Mouse (Mus musculus) kidney, embryonic 16.5 days (tissue): Measurements from ENCODE around the gene Fam20c. TPM values are rescaled to one million over a fixed set of nuclear protein-coding genes. Genes with fewer than 3 reads are reported as not detected.

ENCODE experiments used
- ATAC-seq: fragments of 200-750 bp; cut with Nextera tagmentation; 2 replicates; pipeline ENCODE4 v1.8.0; 2017; ENCODE audit warnings: moderate TSS enrichment; ENCODE audit not compliant: low FRiP score, low TSS enrichment
- H3K27ac ChIP-seq: fragments of 300-500 bp; sonication (generic); 2 replicates; pipeline ENCODE4 v1.5.1; 2014; ENCODE audit warnings: low read length
- H3K27me3 ChIP-seq: fragments of 300-500 bp; sonication (generic); 2 replicates; pipeline ENCODE4 v1.6.1; 2014; ENCODE audit warnings: low read length, control low read depth, mixed read lengths; ENCODE audit not compliant: insufficient read depth
- H3K36me3 ChIP-seq: fragments of 300-500 bp; sonication (generic); 2 replicates; pipeline ENCODE4 v1.6.1; 2014; ENCODE audit warnings: low read length, control low read depth, mixed read lengths; ENCODE audit not compliant: insufficient read depth
- H3K4me1 ChIP-seq: fragments of 300-500 bp; sonication (generic); 2 replicates; pipeline ENCODE4 v1.6.1; 2014; ENCODE audit warnings: low read length, control low read depth, mixed read lengths; ENCODE audit not compliant: insufficient read depth
- H3K4me2 ChIP-seq: fragments of 300-500 bp; sonication (generic); replicated peaks from 2 replicates; pipeline ENCODE4 v1.6.1; 2014; ENCODE audit warnings: low read depth, low read length
- H3K4me3 ChIP-seq: fragments of 300-500 bp; sonication (generic); 2 replicates; pipeline ENCODE4 v1.5.1; 2014; ENCODE audit warnings: mild to moderate bottlenecking, low read length
- H3K9ac ChIP-seq: fragments of 300-500 bp; sonication (generic); replicated peaks from 2 replicates; pipeline ENCODE4 v1.6.1; 2014; ENCODE audit warnings: low read length
- H3K9me3 ChIP-seq: fragments of 300-500 bp; sonication (generic); 2 replicates; pipeline ENCODE4 v1.6.1; 2016; ENCODE audit warnings: low read length, control low read depth
- WGBS: fragments of 180-500 bp; shearing (Covaris S2); extraction: QIAGEN DNeasy Blood & Tissue Kit; methylation state at CpG from one replicate; pipeline ENCODE4 v1.1.7; 2014; 5-methylcytosine and 5-hydroxymethylcytosine counted together
- polyA plus RNA-seq: library from polyadenylated mRNA; unstranded; fragments of >200 nt; fragmentation: Nextera tagmentation; extraction: Ambion mirVana; gene quantifications from 2 replicates; pipeline ENCODE4 v1.2.1, GENCODE M21; 2015

Fam20c gene
- polyA plus RNA-seq, 1 experiment from 2014 or later: 20.8 TPM

GRCm38 (mm10) chr5:138853349-138853748, 99.0 kb downstream of the Fam20c start:
- 67% methylated on average over 2 of the region's 2 CpGs for WGBS
- 0 out of 2 replicates have a peak, but pooled peaks cover 2% of the 10 kb centered on the region for H3K9me3 ChIP-seq
- no peak overlapping the region for H3K27ac ChIP-seq
- no peak for ATAC-seq
- H3K4me1 ChIP-seq: peaks cover 4% of the 10 kb centered on the region; the same call in 1 of the 2 replicates
- no peaks in the 10 kb centered on the region for H3K27me3 ChIP-seq
- no peaks in the 10 kb centered on the region for H3K36me3 ChIP-seq
- no peak overlapping the region for H3K4me2 ChIP-seq
- H3K9ac ChIP-seq: no peak overlapping the region
- no peak overlapping the region for H3K4me3 ChIP-seq

- Histone ChIP-seq H3K9me3 (0 out of 2 replicates have a peak, but pooled peaks cover 2% of the 10 kb centered on the region), H3K4me2 (no peak overlapping the region), H3K4me1 (peaks cover 4% of the 10 kb centered on the region), H3K9ac (no peak overlapping the region), H3K36me3 (no peaks in the 10 kb centered on the region), H3K27ac (no peak overlapping the region), H3K27me3 (no peaks in the 10 kb centered on the region), H3K4me3 (no peak overlapping the region)
- 28% methylated on average over 9 of the region's 9 CpGs for WGBS
- ATAC-seq: peak; percentile 86
Measured at GRCm38 (mm10) chr5:138857010-138857617, 102.8 kb downstream of the Fam20c start.

- Histone ChIP-seq H3K4me3 (no peak overlapping the region), H3K4me1 (peaks cover 4% of the 10 kb centered on the region), H3K27ac (no peak overlapping the region), H3K9me3 (no peaks in the 10 kb centered on the region), H3K27me3 (no peaks in the 10 kb centered on the region), H3K9ac (no peak overlapping the region), H3K36me3 (no peaks in the 10 kb centered on the region), H3K4me2 (no peak overlapping the region)
- WGBS: 43% methylated on average over 13 of the region's 13 CpGs
- ATAC-seq: no peak
Measured at GRCm38 (mm10) chr5:138857811-138858251, 103.5 kb downstream of the Fam20c start.

Other genes starting within 250 kb of the Fam20c start
- gene 1700123K08Rik, start 189.8 kb upstream of the Fam20c start, polyA plus RNA-seq: not detected in 2 replicates
- 63.8 and 65.9 TPM in 2 replicates for gene Zfp68, start 134.8 kb upstream of the Fam20c start, polyA plus RNA-seq
- 14.8 and 15.3 TPM in 2 replicates for gene A430033K04Rik, start 131.7 kb upstream of the Fam20c start, polyA plus RNA-seq
- gene Gm5294, start 65.6 kb downstream of the Fam20c start, polyA plus RNA-seq: not detected in 2 replicates
- 57.1 and 58.6 TPM in 2 replicates for gene Pdgfa, start 242.9 kb downstream of the Fam20c start, polyA plus RNA-seq